Comparison of ENCODE assay signal across 13 mouse cellular contexts in the genomic region with DNA sequence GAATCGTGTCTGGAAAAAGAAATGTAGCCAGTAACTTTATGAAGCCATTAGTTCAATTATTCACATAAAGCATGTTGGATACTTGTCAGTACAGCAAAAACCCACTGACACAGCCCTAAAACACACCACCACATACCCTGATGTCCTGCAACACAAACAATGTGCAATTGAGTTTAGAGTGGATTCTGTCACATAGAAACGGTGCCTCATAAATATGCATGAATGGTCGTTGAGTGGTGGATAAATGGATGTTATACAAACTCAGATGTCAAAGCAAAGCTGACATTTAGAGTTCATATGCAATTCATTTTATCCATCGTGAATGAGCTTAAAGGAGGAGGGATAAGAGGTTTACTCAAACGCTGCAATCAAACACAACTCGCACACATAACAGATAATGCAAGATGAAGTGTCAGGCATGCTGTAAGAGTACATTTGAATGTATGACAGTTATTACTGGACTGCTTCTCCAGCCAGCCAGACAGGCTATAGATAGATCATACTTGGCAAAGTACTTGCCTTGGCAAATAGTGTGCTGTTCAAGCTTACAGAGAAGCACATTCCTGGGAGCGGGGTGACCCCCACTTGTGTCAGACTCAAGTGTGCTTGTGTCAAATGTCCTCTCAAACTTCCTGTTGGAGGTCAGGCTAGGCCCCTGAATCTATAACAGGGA. TPM values are rescaled to one million over a fixed set of nuclear protein-coding genes. Genes with fewer than 3 reads are reported as not detected.
DNase-seq lines count a peak whose midpoint lies in the region; ATAC-seq lines count a peak whose summit lies in the region.
"Had no signal": no experiment of that assay in that cellular context is flagged by ENCODE, and none has a peak within 500 bp of the region (broad histone marks: within the 10 kb centered on the region; RNA-seq: fewer than 3 reads in every experiment).

No protein-coding gene starts in this region.

- no peak overlapping the region for H3K4me3 ChIP-seq in heart, embryonic 12.5 days
- H3K4me3 ChIP-seq in kidney, embryonic 14.5 days (ENCODE audit: low read length), result no peak overlapping the region
- H3K4me3 ChIP-seq: kidney, embryonic 15.5 days; liver, embryonic 15.5 days; stomach, embryonic 15.5 days had no signal

- no peak overlapping the region for H3K4me2 ChIP-seq in heart, embryonic 12.5 days
- no peak overlapping the region for H3K4me2 ChIP-seq in kidney, embryonic 14.5 days (replicated peaks; ENCODE audit: low read depth, low read length)
- H3K4me2 ChIP-seq: kidney, embryonic 15.5 days; liver, embryonic 15.5 days; stomach, embryonic 15.5 days had no signal

- H3K27ac ChIP-seq in heart, embryonic 12.5 days (ENCODE audit: poor library complexity, severe bottlenecking), result peak overlapping the region; percentile 49; the same call in 1 of the 2 replicates
- H3K27ac ChIP-seq in kidney, embryonic 14.5 days (ENCODE audit: low read depth, low read length), result no peak overlapping the region
- H3K27ac ChIP-seq: kidney, embryonic 15.5 days; liver, embryonic 15.5 days; stomach, embryonic 15.5 days had no signal

- no peaks in the 10 kb centered on the region for H3K9me3 ChIP-seq in heart, embryonic 12.5 days (replicated peaks)
- no peaks in the 10 kb centered on the region for H3K9me3 ChIP-seq in kidney, embryonic 14.5 days (ENCODE audit: control insufficient read depth, low read length)
- H3K9me3 ChIP-seq: kidney, embryonic 15.5 days; liver, embryonic 15.5 days; stomach, embryonic 15.5 days had no signal

- no peaks in the 10 kb centered on the region for H3K36me3 ChIP-seq in heart, embryonic 12.5 days
- H3K36me3 ChIP-seq in kidney, embryonic 14.5 days (ENCODE audit: control insufficient read depth, insufficient read depth, low read length), result no peaks in the 10 kb centered on the region
- H3K36me3 ChIP-seq: kidney, embryonic 15.5 days; liver, embryonic 15.5 days; stomach, embryonic 15.5 days had no signal

- no peak overlapping the region for H3K9ac ChIP-seq in heart, embryonic 12.5 days
- no peak overlapping the region for H3K9ac ChIP-seq in kidney, embryonic 14.5 days (ENCODE audit: low read depth, low read length)
- H3K9ac ChIP-seq: kidney, embryonic 15.5 days; liver, embryonic 15.5 days; stomach, embryonic 15.5 days had no signal

- no peaks in the 10 kb centered on the region for H3K27me3 ChIP-seq in heart, embryonic 12.5 days (replicated peaks)
- H3K27me3 ChIP-seq in kidney, embryonic 14.5 days (ENCODE audit: control insufficient read depth, insufficient read depth, low read length), result no peaks in the 10 kb centered on the region
- H3K27me3 ChIP-seq: kidney, embryonic 15.5 days; liver, embryonic 15.5 days; stomach, embryonic 15.5 days had no signal

- H3K4me1 ChIP-seq in heart, embryonic 12.5 days (replicated peaks), result peaks cover 22% of the 10 kb centered on the region
- no peaks in the 10 kb centered on the region for H3K4me1 ChIP-seq in kidney, embryonic 14.5 days (ENCODE audit: control insufficient read depth, insufficient read depth, low read length)
- H3K4me1 ChIP-seq: kidney, embryonic 15.5 days; liver, embryonic 15.5 days; stomach, embryonic 15.5 days had no signal

- no peak for ATAC-seq in heart, embryonic 12.5 days (ENCODE audit: insufficient number of reproducible peaks, low FRiP score)
- ATAC-seq in kidney, embryonic 14.5 days (ENCODE audit: low FRiP score, low TSS enrichment), result no peak
- ATAC-seq: activated CD4-positive, CD25-positive, alpha-beta regulatory T cell, adult 4 months had no signal

- DNase-seq in 3T3-L1 (ENCODE audit: low read depth, low spot score), result peak; percentile 17
- DNase-seq in NIH3T3 (ENCODE audit: low read depth), result peak; percentile 37
- DNase-seq in lung, postnatal 10 days, result peak; percentile 70
- DNase-seq in cerebellum, adult 8-10 months, result no peak
- no peak for DNase-seq in cerebellum, adult 9-10 months
- DNase-seq: layer of hippocampus, postnatal 36 days; right cerebral cortex, postnatal 14 days had no signal

- 56% methylated on average over 7 of the region's 7 CpGs for WGBS in heart, embryonic 12.5 days
- 74% methylated on average over 7 of the region's 7 CpGs for WGBS in kidney, embryonic 14.5 days

RNA-seq across cellular contexts. Expression of a gene that starts 23.6 kb away (rescaled TPM):
- polyA plus RNA-seq in heart, embryonic 12.5 days (2016; fragmentation: Nextera tagmentation; extraction: Ambion mirVana), result 4.7 and 5.2 TPM in 2 replicates
- 24.8 and 26.6 TPM in 2 replicates for polyA plus RNA-seq in kidney, embryonic 14.5 days (2014; fragmentation: Nextera tagmentation; extraction: Ambion mirVana)

Comparison
In these comparisons a context has a peak if more than half of its experiments do, and no peak if none do; other contexts are left out.
1. DNase-seq: peak in 3T3-L1 (single experiment), NIH3T3 (single experiment) and lung, postnatal 10 days (single experiment); none in cerebellum, adult 8-10 months (single experiment) and cerebellum, adult 9-10 months (single experiment).